8 mouse cellular contexts compared by ENCODE assay signal in the genomic region with DNA sequence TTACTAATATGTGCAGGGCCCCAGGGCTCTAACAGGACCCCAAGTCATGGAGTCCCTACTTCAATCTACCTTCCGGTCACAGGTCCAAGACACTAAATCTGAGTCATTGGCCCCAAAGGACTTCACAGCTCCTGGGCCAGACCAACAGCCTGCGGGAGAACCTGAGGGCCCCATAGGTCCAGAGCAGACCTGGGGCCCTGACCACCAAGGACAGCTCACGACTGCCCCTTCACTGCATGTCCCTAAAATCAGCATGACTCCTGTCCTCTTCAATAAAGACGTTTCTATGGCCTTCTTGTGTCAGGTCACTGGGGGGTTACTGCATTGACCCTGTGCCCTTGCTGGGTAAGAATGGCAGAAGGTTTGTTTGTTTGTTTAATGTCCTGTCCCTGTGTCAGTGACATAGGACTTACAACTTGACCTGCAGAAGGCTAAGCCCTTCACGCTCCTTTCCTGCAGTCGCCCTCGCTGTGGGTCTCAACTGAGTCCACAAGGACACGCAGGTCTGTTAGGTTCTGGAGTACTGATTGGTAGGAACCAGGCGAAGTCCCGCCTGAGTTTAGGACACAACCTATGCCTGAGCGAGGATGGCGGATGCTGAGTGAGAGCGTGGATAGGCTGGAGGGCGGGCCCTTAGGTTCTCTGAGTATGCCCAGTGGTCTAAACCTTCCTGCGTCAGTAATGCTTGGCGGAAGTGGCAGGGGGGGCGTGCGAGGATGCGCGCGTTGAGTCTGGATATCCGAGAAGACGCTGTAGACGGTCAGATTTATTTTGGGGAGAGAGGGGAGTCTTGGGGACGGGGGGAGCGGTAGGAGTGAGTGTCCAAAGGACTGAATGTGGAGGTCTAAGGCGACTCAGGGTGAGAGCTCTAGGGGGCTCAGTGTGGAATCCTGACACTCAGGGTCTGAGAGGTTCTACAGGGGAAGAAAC. TPM values are rescaled to one million over a fixed set of nuclear protein-coding genes. Genes with fewer than 3 reads are reported as not detected.
A peak's percentile ranks its signal among the peaks of the same experiment; 100 is the strongest.
DNase-seq lines count a peak whose midpoint lies in the region; ATAC-seq and TF ChIP-seq lines count a peak whose summit lies in the region.

TSS of gene Alkbh6 (plus strand) at position 642 of the 930 bp plus-strand sequence.

- peak within 1 kb of the TSS; percentile 94 for H3K4me2 ChIP-seq in heart, embryonic 12.5 days
- peak within 1 kb of the TSS; percentile 77 for H3K4me2 ChIP-seq in kidney, postnatal 0 days (ENCODE audit: low read length)
- H3K4me2 ChIP-seq in liver, embryonic 11.5 days, result peak within 1 kb of the TSS; percentile 95
- H3K4me2 ChIP-seq in stomach, embryonic 14.5 days (replicated peaks; ENCODE audit: low read depth, low read length), result peak within 1 kb of the TSS; percentile 88

- peaks cover 34% of the 10 kb centered on the region for H3K36me3 ChIP-seq in heart, embryonic 12.5 days
- H3K36me3 ChIP-seq in kidney, postnatal 0 days (ENCODE audit: insufficient read depth, low read length), result peaks cover 9% of the 10 kb centered on the region; the same call in 1 of the 2 replicates
- H3K36me3 ChIP-seq in liver, embryonic 11.5 days (ENCODE audit: control insufficient read depth, insufficient read depth, low read length), result peaks cover 6% of the 10 kb centered on the region; the same call in 1 of the 2 replicates
- peaks cover 15% of the 10 kb centered on the region for H3K36me3 ChIP-seq in stomach, embryonic 14.5 days (ENCODE audit: control insufficient read depth, insufficient read depth, low read length)

- H3K27ac ChIP-seq in heart, embryonic 12.5 days (ENCODE audit: poor library complexity, severe bottlenecking), result peak within 1 kb of the TSS; percentile 81
- H3K27ac ChIP-seq in kidney, postnatal 0 days, result peak within 1 kb of the TSS; percentile 78
- H3K27ac ChIP-seq in liver, embryonic 11.5 days (ENCODE audit: low read depth, low read length), result peak within 1 kb of the TSS; percentile 26; the same call in 1 of the 2 replicates
- H3K27ac ChIP-seq in stomach, embryonic 14.5 days (ENCODE audit: low read length), result peak within 1 kb of the TSS; percentile 28; the same call in 1 of the 2 replicates

- H3K27me3 ChIP-seq in heart, embryonic 12.5 days (replicated peaks), result no peaks in the 10 kb centered on the region
- no peaks in the 10 kb centered on the region for H3K27me3 ChIP-seq in kidney, postnatal 0 days (ENCODE audit: insufficient read depth, low read length)
- no peaks in the 10 kb centered on the region for H3K27me3 ChIP-seq in liver, embryonic 11.5 days (replicated peaks; ENCODE audit: control insufficient read depth, insufficient read depth, low read length)
- H3K27me3 ChIP-seq in stomach, embryonic 14.5 days (ENCODE audit: control insufficient read depth, insufficient read depth, low read length), result no peaks in the 10 kb centered on the region

- H3K9ac ChIP-seq in heart, embryonic 12.5 days, result peak within 1 kb of the TSS; percentile 77
- peak within 1 kb of the TSS; percentile 54 for H3K9ac ChIP-seq in kidney, postnatal 0 days (ENCODE audit: low read depth, low read length)
- H3K9ac ChIP-seq in liver, embryonic 11.5 days (ENCODE audit: low read depth, low read length), result peak within 1 kb of the TSS; percentile 65
- peak within 1 kb of the TSS; percentile 67 for H3K9ac ChIP-seq in stomach, embryonic 14.5 days (replicated peaks; ENCODE audit: low read depth, low read length)

- ATAC-seq in erythroid progenitor cell, adult 5-6 weeks (replicated peaks; ENCODE audit: low FRiP score, poor library complexity, severe bottlenecking), result peak; percentile 90
- peak; percentile 99 for ATAC-seq in heart, embryonic 12.5 days (ENCODE audit: insufficient number of reproducible peaks, low FRiP score)
- peak; percentile 98 for ATAC-seq in kidney, postnatal 0 days (replicated peaks; ENCODE audit: low FRiP score, low read depth)
- ATAC-seq in liver, embryonic 11.5 days (replicated peaks; ENCODE audit: low FRiP score), result peak; percentile 100
- ATAC-seq in stomach, embryonic 14.5 days (ENCODE audit: insufficient number of reproducible peaks, insufficient read depth, low FRiP score, low read depth), result peak; percentile 99

- no peaks in the 10 kb centered on the region for H3K9me3 ChIP-seq in heart, embryonic 12.5 days (replicated peaks)
- H3K9me3 ChIP-seq in kidney, postnatal 0 days (replicated peaks; ENCODE audit: low read length), result no peaks in the 10 kb centered on the region
- no peaks in the 10 kb centered on the region for H3K9me3 ChIP-seq in liver, embryonic 11.5 days (ENCODE audit: control insufficient read depth, low read length)
- H3K9me3 ChIP-seq in stomach, embryonic 14.5 days (ENCODE audit: control insufficient read depth, low read depth, low read length), result no peaks in the 10 kb centered on the region

- peak; percentile 97 for DNase-seq in CD4-positive helper T cell, adult 2 months (ENCODE audit: low read depth, low spot score)
- DNase-seq in brain, embryonic 18.5 days (ENCODE audit: low read depth, low spot score), result peak; percentile 94
- peak; percentile 99 for DNase-seq in kidney, postnatal 0 days (ENCODE audit: low spot score)
- peak; percentile 84 for DNase-seq in liver, embryonic 11.5 days (ENCODE audit: low spot score)
- DNase-seq in naive thymus-derived CD4-positive, alpha-beta T cell, adult 2 months (ENCODE audit: low read depth), result peak; percentile 96

- peak within 1 kb of the TSS; percentile 74 for H3K4me3 ChIP-seq in heart, embryonic 12.5 days
- H3K4me3 ChIP-seq in kidney, postnatal 0 days (replicated peaks; ENCODE audit: low read depth, low read length), result peak within 1 kb of the TSS; percentile 50
- H3K4me3 ChIP-seq in liver, embryonic 11.5 days (ENCODE audit: low read depth, low read length), result peak within 1 kb of the TSS; percentile 63
- peak within 1 kb of the TSS; percentile 57 for H3K4me3 ChIP-seq in stomach, embryonic 14.5 days (ENCODE audit: low read depth, low read length)

- H3K4me1 ChIP-seq in heart, embryonic 12.5 days (replicated peaks), result peaks cover 16% of the 10 kb centered on the region
- peaks cover 8% of the 10 kb centered on the region; the same call in 1 of the 2 replicates for H3K4me1 ChIP-seq in kidney, postnatal 0 days (replicated peaks; ENCODE audit: insufficient read depth, low read length)
- H3K4me1 ChIP-seq in liver, embryonic 11.5 days (replicated peaks; ENCODE audit: control insufficient read depth, insufficient read depth, low read length), result peaks cover 11% of the 10 kb centered on the region
- peaks cover 9% of the 10 kb centered on the region for H3K4me1 ChIP-seq in stomach, embryonic 14.5 days (ENCODE audit: control insufficient read depth, insufficient read depth, low read length)

- 4% methylated on average over 27 of the region's 27 CpGs for WGBS in heart, embryonic 12.5 days
- 3% methylated on average over 27 of the region's 27 CpGs for WGBS in kidney, postnatal 0 days
- 5% methylated on average over 27 of the region's 27 CpGs for WGBS in liver, embryonic 11.5 days
- WGBS in stomach, embryonic 14.5 days, result 5% methylated on average over 27 of the region's 27 CpGs

- 0 out of 2 replicates have a peak, but pooled peaks have one; percentile 14 for TF ChIP-seq CTCF in kidney, postnatal 0 days (IDR thresholded peaks at IDR 0.05; ENCODE audit: low read depth)

RNA-seq across cellular contexts. Expression of gene Alkbh6, which starts in this region (rescaled TPM):
- total RNA-seq in erythroid progenitor cell, adult 5-6 weeks (2015; ENCODE audit: low replicate concordance), result 2.5 and 11.3 TPM in 2 replicates
- 4.2 TPM in 1 of 2 replicates, not detected in the other for total RNA-seq in erythroid progenitor cell, adult 5-6 weeks (2017; ENCODE audit: low replicate concordance)
- polyA plus RNA-seq in heart, embryonic 12.5 days (2016; fragmentation: Nextera tagmentation; extraction: Ambion mirVana), result 56.8 and 59.0 TPM in 2 replicates
- polyA plus RNA-seq in kidney, postnatal 0 days (2015; fragmentation: Nextera tagmentation; extraction: Ambion mirVana), result 95.3 and 101 TPM in 2 replicates
- polyA plus RNA-seq in liver, embryonic 11.5 days (2014; fragmentation: Nextera tagmentation; extraction: Ambion mirVana), result 38.7 and 43.4 TPM in 2 replicates
- 70.1 and 76.2 TPM in 2 replicates for polyA plus RNA-seq in stomach, embryonic 14.5 days (2014; fragmentation: Nextera tagmentation; extraction: Ambion mirVana)

Comparison
In these comparisons a context has a peak if more than half of its experiments do, and no peak if none do; other contexts are left out.
1. Peak in every context shown above with its lines: DNase-seq, ATAC-seq, H3K4me3 ChIP-seq and H3K27ac ChIP-seq.
2. H3K27ac ChIP-seq: peak in every context shown above with its lines; median percentile 81 in heart, embryonic 12.5 days; 78 in kidney, postnatal 0 days; 28 in stomach, embryonic 14.5 days; 26 in liver, embryonic 11.5 days.